Mouse (Mus musculus) heart, adult 18-20 months (tissue): ENCODE data around the gene Mmp17. TPM values are rescaled to one million over a fixed set of nuclear protein-coding genes. Genes with fewer than 3 reads are reported as not detected.
"Not testable (repeated sequence)": the region's sequence is repeated elsewhere in the genome, so short reads cannot be mapped to it uniquely, and the experiment has no call there.

Experiments used
- DNase-seq, 2 experiments: peaks; one replicate each; pipeline ENCODE4 v3.0.0; 2021 to 2022; ENCODE audit warnings: mixed read lengths in 1 of 2
- total RNA-seq, 2 experiments: library from RNA; stranded (reverse); gene quantifications; 2 replicates each; pipeline ENCODE4 v1.2.3; 2021

Gene Mmp17
- total RNA-seq, 2 experiments from 2014 or later, result 0.85 to 0.94 TPM

DNA sequence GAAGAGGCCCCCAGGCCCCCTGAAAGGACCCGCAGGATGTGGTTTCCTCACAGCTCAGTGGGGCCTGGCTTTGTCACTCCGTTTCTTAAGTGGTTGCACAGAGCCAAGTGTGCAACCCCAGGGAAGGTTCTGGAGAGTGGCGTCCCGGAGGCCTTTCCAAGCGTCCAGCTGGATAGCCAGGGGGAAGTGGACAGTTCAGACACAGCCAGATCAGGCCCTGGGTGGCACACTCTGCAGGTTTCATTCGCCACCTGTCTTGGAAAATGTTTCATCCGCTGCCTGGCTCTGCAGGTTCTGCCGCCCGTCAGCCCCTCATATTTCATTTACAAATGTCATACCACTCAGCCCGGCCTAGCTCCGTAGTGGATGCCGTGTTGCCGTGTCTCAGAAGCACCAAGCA lies 2.5 kb downstream of the Mmp17 start:
- DNase-seq, result no peak

DNA sequence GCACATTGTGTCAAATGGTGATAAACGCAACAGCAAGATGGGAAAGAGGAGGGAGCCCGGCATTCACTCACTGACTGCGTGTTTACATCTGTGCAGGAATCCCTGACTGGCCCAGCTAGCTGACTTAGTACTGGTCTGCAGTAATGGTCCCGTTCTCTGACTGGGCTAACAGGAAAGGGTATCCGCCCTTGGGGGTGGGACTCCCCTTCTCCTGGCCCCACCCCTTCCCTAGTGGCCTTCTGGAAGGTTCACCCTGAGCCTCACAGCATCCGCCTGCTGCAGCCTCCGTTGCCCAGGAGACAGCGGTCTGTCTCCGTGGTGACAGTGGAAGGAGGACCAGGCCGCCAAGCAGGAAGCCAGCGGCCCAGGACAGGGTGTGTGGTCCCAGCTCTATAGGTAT lies 6.9 kb downstream of the Mmp17 start:
- DNase-seq, result peak in 1 of 2 experiments; percentile 17

DNA sequence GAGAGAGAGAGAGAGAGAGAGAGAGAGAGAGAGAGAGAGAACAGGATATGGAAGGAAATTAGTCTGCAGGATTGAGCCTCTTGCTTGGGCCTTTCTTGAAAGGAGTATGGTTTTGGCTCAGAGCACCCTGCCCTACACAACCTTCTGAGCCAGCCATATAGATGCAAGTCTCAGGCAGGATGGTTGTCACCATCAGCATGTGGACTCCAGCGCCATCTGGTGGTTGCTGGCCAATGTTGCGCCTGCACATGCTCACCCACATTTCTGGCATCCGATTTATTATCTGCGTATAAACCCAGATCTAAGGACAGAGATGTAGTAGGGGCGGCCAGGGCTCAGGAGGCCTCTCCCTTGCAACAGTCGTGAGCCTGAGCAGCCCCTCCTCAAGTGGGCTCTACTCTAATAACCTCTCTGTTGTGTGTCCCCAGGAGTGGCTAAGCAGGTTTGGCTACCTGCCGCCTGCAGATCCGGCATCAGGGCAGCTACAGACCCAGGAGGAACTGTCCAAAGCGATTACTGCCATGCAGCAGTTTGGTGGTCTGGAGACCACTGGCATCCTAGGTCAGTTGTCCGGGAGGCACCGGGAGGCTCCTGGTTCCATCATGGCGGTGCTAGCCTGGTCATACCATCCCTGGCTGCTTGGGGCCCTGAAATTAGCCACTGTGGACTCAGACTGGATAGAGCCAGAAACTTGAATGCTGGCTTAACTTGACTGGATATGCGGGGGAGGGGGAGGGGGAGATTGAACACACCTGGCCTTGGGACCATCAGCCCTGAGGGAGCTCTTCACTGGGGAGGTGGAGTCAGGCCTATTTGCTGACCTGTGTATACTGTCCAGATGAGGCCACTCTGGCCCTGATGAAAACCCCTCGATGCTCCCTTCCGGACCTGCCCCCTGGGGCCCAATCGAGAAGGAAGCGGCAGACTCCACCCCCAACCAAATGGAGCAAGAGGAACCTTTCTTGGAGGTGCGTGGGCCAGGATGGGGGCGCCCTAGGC lies 10.4 kb downstream of the Mmp17 start:
- DNase-seq, result peak; percentile 72 to 91

DNA sequence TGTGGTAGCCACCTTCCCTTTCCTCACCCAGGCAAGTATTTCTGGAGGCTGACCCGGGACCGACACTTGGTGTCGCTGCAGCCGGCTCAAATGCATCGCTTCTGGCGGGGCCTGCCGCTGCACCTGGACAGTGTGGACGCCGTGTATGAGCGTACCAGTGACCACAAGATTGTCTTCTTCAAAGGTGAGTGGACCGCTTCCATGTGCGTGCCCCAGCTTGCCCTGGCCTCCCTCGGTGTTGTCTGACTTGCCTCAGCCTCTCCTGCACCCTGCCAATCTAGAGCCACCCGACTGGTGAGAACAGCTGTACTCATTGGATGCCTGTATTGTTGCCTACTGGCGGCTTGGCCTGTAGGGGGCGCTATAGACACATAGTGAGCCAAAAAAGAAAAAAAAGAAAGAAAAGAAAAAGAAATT lies 18.1 kb downstream of the Mmp17 start:
- DNase-seq, result peak in 1 of 2 experiments; percentile 14

DNA sequence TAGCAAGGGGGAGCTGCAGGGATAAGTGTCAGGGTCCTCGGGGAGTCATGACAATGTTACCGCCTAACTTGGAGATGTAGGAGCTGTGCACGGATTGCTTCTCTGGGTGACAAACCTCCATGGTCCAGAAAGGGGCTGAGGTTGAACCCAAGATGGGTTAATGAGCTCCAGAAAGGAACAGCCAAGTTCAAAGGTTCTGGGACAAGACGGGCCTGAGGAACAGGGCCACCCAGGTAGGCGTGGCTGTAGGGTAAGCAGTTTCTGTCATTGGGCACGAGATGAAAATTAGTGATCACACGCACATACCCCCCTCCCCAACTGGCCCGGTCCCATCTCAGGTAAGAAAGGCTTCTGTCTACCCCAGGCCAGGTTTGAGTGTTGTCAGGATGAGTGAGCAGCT lies 23.5 kb downstream of the Mmp17 start:
- DNase-seq, result no peak

DNA sequence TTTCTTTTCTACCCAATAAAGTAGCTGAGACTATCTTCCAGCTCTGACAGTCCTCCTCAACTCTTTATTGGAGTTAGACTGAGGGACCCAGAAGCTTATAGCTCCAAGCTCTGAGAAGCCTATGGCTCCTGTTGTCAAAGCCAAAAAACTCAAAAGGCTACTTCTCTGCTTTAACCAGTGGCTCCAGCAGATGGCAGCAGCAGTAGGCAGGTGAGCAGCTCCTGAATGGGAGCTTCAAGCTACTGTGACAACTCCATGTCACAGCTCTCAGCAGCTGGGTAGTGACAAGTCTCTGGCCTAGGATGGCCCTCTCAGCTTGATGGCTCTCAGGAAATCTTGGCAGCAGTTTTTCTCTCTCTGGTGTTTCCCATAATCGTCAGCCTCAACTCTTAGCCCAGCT lies 27.1 kb downstream of the Mmp17 start:
- DNase-seq, result peak; percentile 55 to 79

DNA sequence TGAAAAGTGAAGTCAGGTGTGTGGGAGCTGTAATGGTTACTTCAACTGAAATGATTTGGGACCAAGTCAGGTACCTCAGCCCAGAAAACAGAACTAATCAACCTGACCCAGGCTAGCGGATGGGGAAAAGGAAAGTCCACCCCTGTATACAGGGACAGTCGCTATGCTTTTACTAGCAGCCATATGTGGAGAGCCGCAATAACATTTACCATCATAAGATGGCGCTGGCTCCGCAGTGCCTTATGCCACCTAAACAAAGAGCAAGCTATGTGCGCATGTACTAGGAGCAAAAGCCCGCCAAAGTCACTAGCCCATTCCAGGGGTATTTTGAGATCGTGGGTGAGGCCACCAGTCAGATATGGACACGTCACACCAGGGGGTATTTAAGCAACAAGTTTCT lies 36.6 kb downstream of the Mmp17 start:
- not testable (repeated sequence) for DNase-seq

DNA sequence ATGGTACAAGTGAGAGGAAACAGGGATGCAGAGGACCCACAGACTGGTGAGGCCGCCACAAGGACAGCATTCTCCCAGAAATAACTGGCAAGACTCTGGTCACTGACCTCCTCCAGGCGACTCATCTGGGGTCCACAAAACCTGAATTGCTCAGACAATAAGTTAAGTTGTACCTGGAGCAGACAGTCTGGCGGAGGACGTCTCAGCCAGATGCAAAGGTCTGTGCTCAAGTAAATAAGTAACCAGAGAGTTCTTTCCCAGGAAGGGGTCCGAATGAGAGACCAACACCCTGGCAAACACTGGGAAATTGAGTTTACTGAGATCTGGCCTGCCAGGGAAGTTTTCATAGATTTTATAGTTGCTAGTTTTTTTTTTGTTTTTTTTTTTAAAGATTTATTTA lies 37.4 kb downstream of the Mmp17 start:
- no peak for DNase-seq

DNA sequence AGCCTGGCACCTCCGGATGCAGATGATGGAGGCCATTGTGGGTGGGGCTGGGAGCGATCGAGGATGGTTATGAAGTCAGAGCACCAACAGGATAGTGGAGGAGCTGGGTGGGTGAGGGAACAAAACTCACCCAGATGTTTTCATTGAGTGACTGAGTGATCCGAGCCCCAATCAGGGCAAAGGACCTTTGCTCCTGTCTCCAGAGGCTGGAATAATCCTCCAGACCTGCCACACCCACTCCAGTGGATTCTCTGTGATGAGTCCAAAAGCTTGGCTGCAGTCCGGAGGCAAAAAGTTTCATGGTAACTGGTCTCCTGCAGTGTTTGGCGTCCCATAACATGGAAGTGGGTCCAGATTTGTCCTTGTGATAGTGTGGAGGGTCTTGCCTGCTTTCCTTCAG lies 42.1 kb downstream of the Mmp17 start:
- DNase-seq, result no peak

DNA sequence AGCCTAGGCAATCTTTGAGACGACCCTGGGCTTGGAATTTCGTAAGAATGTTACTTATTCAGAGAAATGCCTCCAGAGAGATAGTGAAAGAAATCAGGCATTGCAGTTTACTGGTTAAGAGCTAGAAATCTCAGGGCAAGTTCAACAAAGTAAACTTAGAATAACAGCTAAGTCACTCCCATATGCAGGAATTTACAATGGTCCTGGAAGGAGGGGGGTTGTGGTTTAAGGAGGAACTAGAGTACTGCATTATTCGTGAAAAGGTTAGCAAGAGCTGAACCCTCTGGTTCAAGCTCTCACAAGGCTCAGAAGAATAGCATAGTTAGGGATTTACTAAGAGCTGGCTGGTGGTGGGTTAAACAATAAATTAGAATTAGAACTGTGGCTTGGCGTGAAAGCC lies 42.6 kb downstream of the Mmp17 start:
- DNase-seq, result not testable (repeated sequence)

DNA sequence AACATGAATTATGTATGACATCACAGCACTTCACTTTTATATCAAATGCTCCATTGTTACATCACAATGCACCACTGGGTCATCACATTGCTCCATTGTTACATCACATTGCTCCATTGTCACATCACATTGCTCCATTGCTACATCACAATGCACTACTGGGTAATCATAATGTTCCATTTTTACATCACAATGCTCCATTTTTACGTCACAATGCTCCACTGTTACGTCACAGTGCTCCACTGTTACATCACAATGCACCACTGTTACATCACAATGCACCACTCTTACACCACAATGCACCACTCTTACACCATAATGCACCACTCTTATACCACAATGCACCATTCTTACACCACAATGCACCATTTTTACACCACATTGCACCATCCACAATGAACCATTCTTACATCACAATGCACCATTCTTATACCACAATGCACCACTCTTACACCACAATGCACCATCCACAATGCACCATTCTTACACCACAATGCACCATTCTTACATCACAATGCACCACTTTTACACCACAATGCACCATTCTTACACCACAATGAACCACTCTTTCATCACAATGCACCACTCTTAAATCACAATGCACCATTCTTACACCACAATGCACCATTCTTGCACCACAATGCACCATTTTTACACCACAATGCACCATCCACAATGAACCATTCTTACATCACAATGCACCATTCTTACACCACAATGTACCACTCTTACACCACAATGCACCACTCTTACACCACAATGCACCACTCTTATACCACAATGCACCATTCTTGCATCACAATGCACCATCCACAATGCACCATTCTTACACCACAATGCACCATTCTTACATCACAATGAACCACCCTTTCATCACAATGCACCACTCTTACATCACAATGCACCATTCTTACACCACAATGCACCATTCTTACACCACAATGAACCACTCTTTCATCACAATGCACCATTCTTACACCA lies 48.6 kb downstream of the Mmp17 start:
- DNase-seq, result not testable (repeated sequence)

DNA sequence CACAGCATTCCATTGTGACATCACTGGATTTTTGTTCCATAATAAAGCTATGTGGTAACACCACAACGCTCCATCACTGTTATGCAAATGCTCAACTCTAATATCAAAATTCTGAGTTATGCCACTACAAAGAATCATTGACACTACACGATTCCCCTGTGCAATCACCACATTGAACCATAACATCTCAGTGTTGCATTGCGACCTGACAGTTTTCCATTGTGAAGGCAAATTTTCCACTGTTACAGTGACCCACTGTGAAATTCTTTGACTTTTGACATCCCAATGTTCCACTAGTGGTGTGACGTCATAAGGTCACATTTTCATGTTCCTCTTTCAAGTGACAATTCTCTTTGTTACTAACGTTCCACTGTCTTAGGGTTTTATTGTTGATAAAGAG lies 66.9 kb downstream of the Mmp17 start:
- DNase-seq, result no peak

DNA sequence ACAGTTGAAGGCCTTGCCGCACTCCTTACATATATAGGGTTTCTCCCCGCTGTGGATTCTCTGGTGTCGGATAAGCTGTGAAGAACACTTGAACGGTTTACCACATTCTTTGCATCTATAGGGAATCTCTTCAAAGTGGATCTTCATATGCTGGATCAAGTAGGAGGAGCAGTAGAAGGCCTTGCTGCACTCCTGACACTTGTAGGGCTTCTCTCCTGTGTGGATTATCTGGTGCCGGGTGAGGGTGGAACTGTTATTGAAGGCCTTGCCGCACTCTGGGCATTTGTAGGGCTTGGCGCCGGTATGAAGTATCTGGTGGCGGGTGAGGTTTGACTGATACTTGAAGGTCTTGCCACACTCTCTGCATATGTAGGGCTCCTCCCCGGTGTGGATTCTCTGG lies 73.0 kb downstream of the Mmp17 start:
- DNase-seq, result no peak

DNA sequence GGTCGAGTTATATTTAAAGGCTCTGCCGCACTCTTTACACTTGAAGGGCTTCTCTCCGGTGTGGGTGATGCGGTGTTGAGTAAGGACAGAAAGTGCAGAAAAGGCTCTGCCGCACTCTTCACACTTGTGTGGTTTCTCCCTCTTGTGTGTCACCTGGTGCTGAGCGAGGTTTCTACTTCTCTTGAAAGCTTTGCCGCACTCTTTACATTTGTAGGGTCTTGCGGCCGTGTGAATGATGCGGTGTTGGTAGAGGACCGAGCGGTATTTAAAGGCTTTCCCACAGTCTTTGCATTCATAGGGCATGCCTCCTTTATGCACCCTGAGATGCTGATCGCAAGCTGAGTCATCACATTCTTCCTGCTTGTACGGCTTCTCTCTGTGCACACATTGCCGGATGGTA lies 74.0 kb downstream of the Mmp17 start:
- no peak for DNase-seq

Other genes with a start within 250 kb of the Mmp17 start
- gene Sfswap, start 82.9 kb upstream of the Mmp17 start, total RNA-seq, result 10 to 100 TPM; 23.2 to 29.1 TPM
- gene Zfp11, start 85.9 kb downstream of the Mmp17 start, total RNA-seq, result 1 to 10 TPM; 2.4 to 2.9 TPM
- not detected for gene Sept14, start 124.3 kb downstream of the Mmp17 start, total RNA-seq
- 10 to 100 TPM; 87.6 to 91.5 TPM for gene Mrps17, start 131.3 kb downstream of the Mmp17 start, total RNA-seq
- 100 to 1,000 TPM; 843 to 897 TPM for gene Nipsnap2, start 140.9 kb downstream of the Mmp17 start, total RNA-seq
- 10 to 100 TPM in 1 of 2 experiments, 1 to 10 TPM in 1; 8.9 to 10.7 TPM for gene Psph, start 203.3 kb downstream of the Mmp17 start, total RNA-seq